In the genomic region with DNA sequence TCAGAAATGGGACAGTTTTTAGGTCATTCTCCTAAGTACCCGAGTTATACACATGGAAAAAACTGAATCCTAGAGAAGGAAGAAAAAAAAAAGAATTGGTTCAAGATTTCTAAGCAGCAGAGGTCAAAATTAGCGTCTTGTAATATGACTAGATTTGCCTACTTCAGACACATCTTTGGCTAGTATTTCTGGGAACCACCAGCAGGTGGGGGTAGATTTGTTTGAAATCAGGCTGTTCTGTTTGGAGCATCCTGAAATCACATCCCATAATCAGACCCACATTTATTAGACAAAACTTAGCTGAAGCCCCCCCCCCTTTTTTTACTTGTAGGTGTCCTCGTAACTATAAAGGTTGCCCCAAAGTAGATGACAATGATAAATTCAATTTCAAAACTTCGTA, we compare ENCODE assay signal across 13 mouse cellular contexts. TPM values are rescaled to one million over a fixed set of nuclear protein-coding genes. Genes with fewer than 3 reads are reported as not detected.
DNase-seq lines count a peak whose midpoint lies in the region; ATAC-seq and TF ChIP-seq lines count a peak whose summit lies in the region.
"Had no signal": no experiment of that assay in that cellular context is flagged by ENCODE, and none has a peak within 500 bp of the region (broad histone marks: within the 10 kb centered on the region; RNA-seq: fewer than 3 reads in every experiment).

No protein-coding gene starts in this region.

- peak; percentile 10 for DNase-seq in adrenal gland, postnatal 10 days
- DNase-seq in adrenal gland, adult 18-20 months (ENCODE audit: low spot score in 2 of 2), result no peak
- peak; percentile 24 for DNase-seq in lung, postnatal 36 days
- no peak for DNase-seq in lung, postnatal 14 days
- DNase-seq in right cerebral cortex, adult 2 months (ENCODE audit: low spot score in 2 of 2), result peak; percentile 32 to 38
- no peak for DNase-seq in spleen, postnatal 14 days (ENCODE audit: low spot score in 2 of 2)

- no peak overlapping the region for H3K4me2 ChIP-seq in intestine, postnatal 0 days (replicated peaks; ENCODE audit: low read depth)
- H3K4me2 ChIP-seq in intestine, embryonic 16.5 days (ENCODE audit: low read depth, low read length), result no peak overlapping the region
- H3K4me2 ChIP-seq: forebrain, embryonic 15.5 days; neural tube, embryonic 13.5 days had no signal

- no peaks in the 10 kb centered on the region for H3K4me1 ChIP-seq in intestine, postnatal 0 days (replicated peaks; ENCODE audit: control insufficient read depth, insufficient read depth, low read length)
- H3K4me1 ChIP-seq in intestine, embryonic 16.5 days (ENCODE audit: control insufficient read depth, insufficient read depth, low read length), result no peaks in the 10 kb centered on the region
- H3K4me1 ChIP-seq: forebrain, embryonic 15.5 days; neural tube, embryonic 13.5 days had no signal

- no peak overlapping the region for H3K9ac ChIP-seq in intestine, postnatal 0 days (ENCODE audit: low read depth, low read length)
- no peak overlapping the region for H3K9ac ChIP-seq in intestine, embryonic 16.5 days (ENCODE audit: low read depth, low read length)
- H3K9ac ChIP-seq: forebrain, embryonic 15.5 days; neural tube, embryonic 13.5 days had no signal

- no peaks in the 10 kb centered on the region for H3K27me3 ChIP-seq in intestine, postnatal 0 days (replicated peaks; ENCODE audit: control insufficient read depth, insufficient read depth, low read length)
- no peaks in the 10 kb centered on the region for H3K27me3 ChIP-seq in intestine, embryonic 16.5 days (replicated peaks; ENCODE audit: control insufficient read depth, insufficient read depth, low read length)
- H3K27me3 ChIP-seq: forebrain, embryonic 15.5 days had no signal

- H3K36me3 ChIP-seq in intestine, postnatal 0 days (ENCODE audit: control insufficient read depth, insufficient read depth), result no peaks in the 10 kb centered on the region
- no peaks in the 10 kb centered on the region for H3K36me3 ChIP-seq in intestine, embryonic 16.5 days (ENCODE audit: control insufficient read depth, insufficient read depth, low read length)
- H3K36me3 ChIP-seq: forebrain, embryonic 15.5 days; neural tube, embryonic 13.5 days had no signal

- ATAC-seq in intestine, postnatal 0 days, result no peak
- ATAC-seq in intestine, embryonic 16.5 days, result no peak
- ATAC-seq: forebrain, embryonic 15.5 days had no signal

- H3K4me3 ChIP-seq in intestine, postnatal 0 days (ENCODE audit: low read depth, low read length), result no peak overlapping the region
- no peak overlapping the region for H3K4me3 ChIP-seq in intestine, embryonic 16.5 days (ENCODE audit: low read length)
- H3K4me3 ChIP-seq: forebrain, embryonic 15.5 days; neural tube, embryonic 13.5 days had no signal

- H3K9me3 ChIP-seq in intestine, postnatal 0 days (ENCODE audit: control insufficient read depth), result no peaks in the 10 kb centered on the region
- no peaks in the 10 kb centered on the region for H3K9me3 ChIP-seq in intestine, embryonic 16.5 days (ENCODE audit: control insufficient read depth, low read length)
- H3K9me3 ChIP-seq: forebrain, embryonic 15.5 days; neural tube, embryonic 13.5 days had no signal

- 57% methylated on average over 4 of the region's 4 CpGs for WGBS in intestine, postnatal 0 days
- 54% methylated on average over 4 of the region's 4 CpGs for WGBS in intestine, embryonic 16.5 days

- peak; percentile 53 for TF ChIP-seq CTCF in intestine, postnatal 0 days (IDR thresholded peaks at IDR 0.05; ENCODE audit: low read depth)

- no peak overlapping the region for H3K27ac ChIP-seq in intestine, postnatal 0 days (ENCODE audit: low read depth, low read length)
- no peak overlapping the region for H3K27ac ChIP-seq in intestine, embryonic 16.5 days (ENCODE audit: low read length)
- H3K27ac ChIP-seq: forebrain, embryonic 15.5 days; neural tube, embryonic 13.5 days had no signal

RNA-seq across cellular contexts. Expression of gene Trap1a, which starts 35.6 kb away (rescaled TPM):
- not detected for total RNA-seq in adrenal gland, postnatal 10 days (2021)
- not detected for total RNA-seq in adrenal gland, adult 18-20 months (2021)
- not detected in 2 replicates for polyA plus RNA-seq in intestine, postnatal 0 days (2015; fragmentation: Nextera tagmentation; extraction: Ambion mirVana)
- polyA plus RNA-seq in intestine, embryonic 16.5 days (2015; fragmentation: Nextera tagmentation; extraction: Ambion mirVana), result not detected in 2 replicates
- total RNA-seq: left cerebral cortex, postnatal 25 days; megakaryocyte progenitor cell, adult 5-6 weeks had no signal
- polyA plus RNA-seq: forebrain, embryonic 15.5 days; heart, embryonic 16.5 days; neural tube, embryonic 13.5 days had no signal

Comparison
In these comparisons a context has a peak if more than half of its experiments do, and no peak if none do; other contexts are left out.
1. DNase-seq: peak in adrenal gland, postnatal 10 days (single experiment), lung, postnatal 36 days (single experiment) and right cerebral cortex, adult 2 months (2 of 2); none in adrenal gland, adult 18-20 months (0 of 2), lung, postnatal 14 days (single experiment) and spleen, postnatal 14 days (0 of 2).